Mouse (Mus musculus) CD4-positive, CD25-positive, alpha-beta regulatory T cell, adult 4 months (primary cell): Measurements from ENCODE around the gene Dnah2. TPM values are rescaled to one million over a fixed set of nuclear protein-coding genes. Genes with fewer than 3 reads are reported as not detected.
A peak's percentile ranks its signal among the peaks of the same experiment; 100 is the strongest.

Source experiments
- ATAC-seq: one replicate; pipeline ENCODE4 v1.8.0; 2017
- polyA plus RNA-seq, 2 experiments: library from polyadenylated mRNA; unstranded; fragments of 100-300 nt; shearing (Covaris generic); gene quantifications; one replicate each; pipeline ENCODE4 v1.2.1; 2017

The Dnah2 gene
- under 1 TPM in 1 of 2 experiments, not detected in 1; 0.09 TPM for polyA plus RNA-seq

GRCm38 (mm10) chr11:69549060-69549656, at the start of gene Dnah2:
Dnah2 (minus strand) TSS chr11:69549110.
- ATAC-seq, result no peak

GRCm38 (mm10) chr11:69594853-69595252, 45.9 kb upstream of the Dnah2 start:
- ATAC-seq, result no peak

GRCm38 (mm10) chr11:69592799-69593198, 43.9 kb upstream of the Dnah2 start:
- ATAC-seq, result no peak

GRCm38 (mm10) chr11:69591899-69592637, 43.2 kb upstream of the Dnah2 start:
- no peak for ATAC-seq

- no peak for ATAC-seq
Measured at GRCm38 (mm10) chr11:69591424-69591823, 42.5 kb upstream of the Dnah2 start.

GRCm38 (mm10) chr11:69590622-69591021, 41.7 kb upstream of the Dnah2 start:
- ATAC-seq, result no peak

GRCm38 (mm10) chr11:69589207-69589834, 40.4 kb upstream of the Dnah2 start:
- no peak for ATAC-seq

- ATAC-seq, result no peak
Measured at GRCm38 (mm10) chr11:69585718-69586325, 36.9 kb upstream of the Dnah2 start.

GRCm38 (mm10) chr11:69584937-69585336, 36.0 kb upstream of the Dnah2 start:
- no peak for ATAC-seq

- no peak for ATAC-seq
Measured at GRCm38 (mm10) chr11:69584008-69584407, 35.1 kb upstream of the Dnah2 start.

GRCm38 (mm10) chr11:69582230-69582805, 33.4 kb upstream of the Dnah2 start:
- no peak for ATAC-seq

GRCm38 (mm10) chr11:69581814-69582213, 32.9 kb upstream of the Dnah2 start:
- no peak for ATAC-seq

- peak; percentile 66 for ATAC-seq
Measured at GRCm38 (mm10) chr11:69581147-69581688, 32.3 kb upstream of the Dnah2 start.

- no peak for ATAC-seq
Measured at GRCm38 (mm10) chr11:69580572-69581146, 31.7 kb upstream of the Dnah2 start.

GRCm38 (mm10) chr11:69580091-69580514, 31.2 kb upstream of the Dnah2 start, which contains the start of the genes Wrap53 and Trp53:
Wrap53 (minus strand) TSS chr11:69580255.
Trp53 (plus strand) TSS chr11:69580359.
- peak; percentile 64 for ATAC-seq

GRCm38 (mm10) chr11:69579128-69580017, 30.5 kb upstream of the Dnah2 start:
- ATAC-seq, result peak; percentile 64

GRCm38 (mm10) chr11:69578301-69578700, 29.4 kb upstream of the Dnah2 start:
- no peak for ATAC-seq

- ATAC-seq, result no peak
Measured at GRCm38 (mm10) chr11:69576307-69576706, 27.4 kb upstream of the Dnah2 start.

- no peak for ATAC-seq
Measured at GRCm38 (mm10) chr11:69575220-69575619, 26.3 kb upstream of the Dnah2 start.

GRCm38 (mm10) chr11:69565131-69565530, 16.2 kb upstream of the Dnah2 start:
- ATAC-seq, result no peak

GRCm38 (mm10) chr11:69564391-69564790, 15.5 kb upstream of the Dnah2 start:
- no peak for ATAC-seq
